Mouse (Mus musculus): Measurements from ENCODE around the gene B3gnt8.
A peak's percentile ranks its signal among the peaks of the same experiment; 100 is the strongest.
"Not testable (repeated sequence)": the region's sequence is repeated elsewhere in the genome, so short reads cannot be mapped to it uniquely, and the experiment has no call there.

Gene B3gnt8

DNA sequence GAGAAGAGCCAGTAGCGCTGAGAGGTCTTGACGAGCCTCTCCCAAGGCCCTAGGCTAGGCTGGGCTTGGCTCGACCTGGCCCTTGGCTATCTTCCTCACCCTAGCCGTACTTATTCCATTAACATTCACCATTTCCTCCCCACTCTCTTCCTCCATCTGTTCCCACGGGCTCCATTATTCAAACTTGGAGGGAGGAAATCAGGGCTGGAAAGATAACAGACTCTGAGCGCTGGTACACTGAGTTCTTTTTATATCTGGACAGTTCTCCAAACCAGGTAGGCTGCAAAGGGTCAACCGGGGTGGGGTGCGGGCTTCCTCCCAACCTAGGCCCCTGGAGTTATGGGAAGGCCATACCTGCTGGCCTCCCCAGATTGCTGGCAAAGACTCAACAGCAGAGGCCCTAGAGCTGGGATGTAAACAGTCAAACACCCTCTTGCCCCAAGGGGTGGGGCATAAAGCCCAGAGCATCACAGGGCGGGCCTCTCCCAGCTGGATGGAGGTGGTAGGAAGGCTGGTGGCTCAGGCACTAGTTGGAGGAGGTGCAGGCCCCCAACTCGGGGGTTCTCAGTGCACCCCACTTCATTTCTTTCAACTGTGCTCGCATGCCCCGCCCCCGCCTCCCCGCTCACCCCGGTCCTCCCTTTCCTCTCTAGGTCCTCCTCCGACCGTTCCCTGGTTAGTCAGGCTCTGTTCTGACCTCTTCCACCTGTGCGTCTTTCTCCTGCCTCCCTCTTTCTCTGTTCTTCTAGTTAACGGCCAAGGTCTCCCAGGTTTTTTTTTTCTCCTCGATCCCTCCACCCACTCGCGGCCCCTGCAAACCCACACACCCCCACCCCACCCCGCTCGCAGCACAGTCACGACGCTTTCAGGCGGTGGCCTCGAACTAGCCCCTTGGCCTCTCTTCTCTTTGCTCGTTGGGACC is at the start of gene B3gnt8:
TSS of gene B3gnt8 (plus strand) at position 146 of the 922 bp plus-strand sequence.
- DNase-seq (ENCODE audit: low spot score in 2 of 2): no peak

DNA sequence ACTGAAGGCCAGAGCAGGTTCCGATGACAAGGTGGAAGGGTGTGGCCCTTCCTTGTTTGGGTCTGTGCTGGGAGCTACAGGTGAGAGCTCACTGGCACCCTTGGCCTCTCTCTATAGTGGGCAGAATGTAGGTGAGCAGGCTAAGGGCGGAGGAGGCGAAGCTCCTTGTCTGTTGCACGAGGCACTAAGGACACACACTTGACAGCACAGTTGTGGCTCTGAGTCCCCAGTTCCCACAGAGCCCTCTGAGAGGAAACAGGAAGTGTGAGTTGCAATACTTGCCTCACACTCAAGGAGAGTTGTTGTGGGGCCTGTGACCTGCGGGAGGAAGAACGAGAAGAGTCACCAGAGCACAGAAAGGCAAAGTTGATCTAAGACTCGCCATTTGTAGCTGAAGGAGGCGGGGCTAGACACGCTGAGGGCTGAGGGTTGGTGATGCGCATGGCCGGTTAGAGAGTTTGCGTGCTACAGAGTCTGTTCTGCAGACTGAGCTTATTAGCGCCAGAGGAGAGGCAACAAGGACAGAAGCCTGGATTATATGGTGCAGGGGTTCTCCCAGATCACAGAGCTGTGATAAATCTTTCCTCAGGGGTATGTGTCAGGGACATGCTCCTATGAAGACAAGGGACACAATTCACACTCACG is 49.5 kb upstream of the B3gnt8 start:
- not testable (repeated sequence) for DNase-seq (ENCODE audit: low spot score in 2 of 2)

DNA sequence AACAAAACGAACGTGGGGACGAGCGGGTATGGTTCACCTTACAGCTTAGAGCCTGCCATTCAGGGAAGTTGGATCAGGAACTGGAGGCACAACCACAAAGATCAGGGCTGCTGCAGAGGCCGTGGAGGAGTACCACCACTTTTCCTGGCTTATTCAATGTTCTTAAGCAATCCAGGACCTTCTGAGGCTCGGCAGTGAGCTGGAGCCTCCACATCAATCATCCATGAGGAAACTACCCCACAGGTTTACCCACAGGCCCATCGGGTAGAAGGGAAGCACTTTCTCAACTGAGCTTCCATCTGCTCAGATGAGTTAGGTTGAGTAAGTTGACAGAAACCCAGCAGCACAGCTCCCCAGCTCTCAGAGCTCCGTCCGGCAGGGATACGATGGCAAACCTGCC is 47.0 kb upstream of the B3gnt8 start:
- DNase-seq (ENCODE audit: low spot score in 2 of 2): no peak

DNA sequence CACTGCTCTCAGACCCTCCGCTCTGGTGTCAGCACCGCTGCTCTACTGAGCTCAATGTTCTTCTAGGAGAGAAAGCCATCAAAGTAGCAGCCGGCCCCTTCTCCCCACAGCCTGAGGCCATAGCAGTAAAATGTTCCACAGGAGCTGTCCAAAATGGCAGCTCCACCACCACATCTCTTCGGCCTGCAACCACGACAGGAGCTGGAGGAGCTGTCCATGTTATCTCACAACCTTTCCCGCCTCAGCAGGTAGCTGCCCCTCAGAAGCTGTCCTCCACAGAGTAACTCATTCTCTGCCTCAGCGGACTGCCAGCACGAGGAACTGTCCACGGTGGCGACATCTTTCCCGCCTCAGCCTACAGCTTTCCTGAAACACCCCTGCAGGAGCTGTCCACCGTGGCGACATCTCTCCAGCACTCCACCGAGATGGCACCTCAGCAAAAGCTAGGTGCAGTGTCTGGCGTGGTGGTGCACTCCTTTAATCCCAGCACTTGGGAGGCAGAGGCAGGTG is 44.1 kb upstream of the B3gnt8 start:
- no peak for DNase-seq (ENCODE audit: low spot score in 2 of 2)

DNA sequence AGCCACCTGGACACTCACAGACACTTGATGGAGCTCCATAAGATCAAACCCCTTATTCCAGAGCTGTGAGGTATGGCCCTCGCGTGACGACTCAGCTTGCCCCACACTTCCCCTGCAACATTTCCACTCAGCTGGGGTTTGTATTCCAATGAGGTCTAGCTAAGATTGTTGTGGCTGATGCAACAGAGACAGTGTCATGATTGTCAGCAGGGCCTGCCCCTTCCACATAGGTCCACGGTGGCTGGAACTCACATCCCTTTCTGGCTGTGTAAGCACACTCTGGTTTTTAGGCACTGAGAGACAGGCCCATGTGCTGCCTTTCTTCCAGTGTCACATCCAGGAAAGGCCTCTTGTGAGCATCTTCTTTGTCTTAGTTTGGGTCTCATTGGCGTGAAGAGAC is 41.8 kb upstream of the B3gnt8 start:
- no peak for DNase-seq (ENCODE audit: low spot score in 2 of 2)

DNA sequence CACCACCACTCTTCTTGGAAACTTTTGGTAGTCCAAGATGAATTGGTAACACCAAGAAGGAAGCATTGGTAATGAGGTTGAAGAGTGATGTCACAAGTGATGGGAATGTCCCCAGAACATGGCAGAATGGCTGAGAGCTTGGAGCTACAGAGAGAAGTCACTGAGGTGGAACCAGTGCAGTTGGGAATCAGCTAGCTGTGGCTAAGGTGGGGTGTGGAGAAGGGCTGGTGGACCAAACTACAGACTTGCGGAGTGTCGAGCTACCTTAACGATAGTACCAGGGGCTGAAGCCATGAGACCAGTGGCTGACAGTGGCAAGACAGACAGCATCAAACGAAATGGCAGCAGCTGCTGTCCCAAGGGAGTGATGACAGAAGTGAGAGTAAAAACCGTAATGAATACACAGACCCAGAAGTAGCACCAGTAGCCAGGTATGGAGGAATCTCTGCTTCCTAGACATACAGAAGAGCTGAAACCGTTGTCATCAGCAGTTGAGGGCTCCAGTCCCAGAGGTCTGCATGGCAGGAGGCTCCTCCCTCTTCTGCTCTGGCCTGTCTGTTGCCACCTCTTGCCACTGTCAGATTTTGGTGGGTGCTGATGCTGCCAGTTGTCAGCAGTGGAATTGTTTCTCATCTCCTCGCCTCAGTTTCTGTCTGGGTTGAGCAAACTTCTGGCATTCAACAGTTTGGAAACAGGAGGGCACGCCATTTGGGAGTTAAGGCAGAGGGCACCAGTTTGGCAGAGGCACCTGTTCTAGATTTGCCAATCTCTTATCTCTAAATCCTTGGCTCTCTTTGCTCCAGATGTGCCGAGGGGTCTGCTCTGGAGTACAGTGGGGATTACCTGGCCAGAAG is 40.9 kb upstream of the B3gnt8 start:
- DNase-seq (ENCODE audit: low spot score in 2 of 2): no peak

DNA sequence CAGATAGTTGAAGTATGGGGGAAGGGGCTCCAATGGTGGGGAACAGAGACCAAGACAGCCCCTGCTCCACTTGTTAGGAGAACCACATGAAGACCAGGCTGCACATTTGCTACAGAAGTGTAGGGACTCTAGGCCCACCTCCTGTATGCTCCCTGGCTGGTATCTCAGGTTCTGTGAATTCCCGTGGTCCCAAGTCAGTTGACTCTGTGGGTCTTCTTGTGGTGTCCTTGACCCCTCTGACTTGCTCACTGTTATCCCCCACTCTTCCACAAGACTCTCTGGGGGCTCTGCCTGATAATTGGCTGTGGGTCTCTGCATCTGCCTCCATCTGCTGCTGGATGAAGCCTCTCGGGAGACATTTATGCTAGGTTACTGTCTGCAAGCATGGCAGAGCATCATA is 35.2 kb upstream of the B3gnt8 start:
- no peak for DNase-seq (ENCODE audit: low spot score in 2 of 2)

DNA sequence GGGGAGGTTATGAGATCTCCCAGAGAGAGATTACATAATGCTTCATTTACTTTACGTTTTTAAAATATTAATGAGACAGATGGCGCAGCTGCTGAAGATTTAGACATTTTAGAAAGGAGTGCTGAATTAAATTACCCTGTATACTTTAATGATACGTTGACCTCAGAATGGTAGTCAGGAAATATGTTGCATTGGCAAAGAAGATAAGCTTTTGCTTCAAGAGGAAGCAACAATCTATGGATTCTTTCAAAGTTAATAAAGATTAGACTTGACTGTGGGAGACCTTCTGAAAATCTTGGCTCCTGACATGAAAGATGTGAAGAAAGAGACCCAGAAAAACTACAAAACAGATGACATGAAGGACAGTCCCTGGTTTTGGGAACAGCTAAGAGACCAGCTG is 32.6 kb upstream of the B3gnt8 start:
- DNase-seq (ENCODE audit: low spot score in 2 of 2): no peak

DNA sequence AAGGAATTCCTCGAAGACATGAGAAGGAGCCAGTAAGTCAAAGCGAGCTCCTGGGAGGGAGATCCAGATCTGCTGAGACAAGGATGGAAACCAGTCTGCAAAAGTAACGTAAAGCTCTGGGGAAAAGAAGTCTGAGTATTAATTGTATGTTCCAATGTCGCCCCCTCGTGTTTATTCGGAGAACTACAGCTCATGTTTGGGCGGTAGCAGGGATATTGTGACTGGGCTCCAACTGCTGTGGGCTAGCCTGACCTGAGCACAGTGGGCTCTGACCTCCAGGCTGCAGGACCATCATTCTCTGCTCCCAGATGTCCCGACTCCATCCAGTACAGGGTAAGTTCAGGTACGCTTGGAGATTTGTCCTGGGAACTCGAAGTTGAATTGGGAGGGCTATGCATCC is 26.8 kb upstream of the B3gnt8 start:
- peak; percentile 57 to 73 for DNase-seq (ENCODE audit: low spot score in 2 of 2)

DNA sequence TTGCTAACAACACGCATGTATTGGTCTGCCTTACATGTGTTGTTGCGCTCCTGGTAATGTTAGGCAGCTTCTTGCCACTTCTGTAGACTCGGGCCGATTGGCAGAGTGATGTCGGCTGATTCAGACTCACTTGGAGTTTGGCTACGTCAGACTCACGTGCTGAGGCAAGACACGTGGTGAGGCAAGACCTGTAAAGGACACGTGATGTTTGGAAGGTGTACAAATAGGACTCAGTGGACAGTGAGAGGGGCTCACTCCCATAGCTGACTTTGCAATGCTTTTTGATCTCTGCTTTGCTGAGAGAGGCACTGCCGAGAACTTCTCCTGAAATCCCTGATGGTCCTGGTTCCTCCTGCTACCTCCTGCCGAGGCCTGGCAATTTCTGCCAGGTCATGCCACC is 25.8 kb upstream of the B3gnt8 start:
- no peak for DNase-seq (ENCODE audit: low spot score in 2 of 2)

DNA sequence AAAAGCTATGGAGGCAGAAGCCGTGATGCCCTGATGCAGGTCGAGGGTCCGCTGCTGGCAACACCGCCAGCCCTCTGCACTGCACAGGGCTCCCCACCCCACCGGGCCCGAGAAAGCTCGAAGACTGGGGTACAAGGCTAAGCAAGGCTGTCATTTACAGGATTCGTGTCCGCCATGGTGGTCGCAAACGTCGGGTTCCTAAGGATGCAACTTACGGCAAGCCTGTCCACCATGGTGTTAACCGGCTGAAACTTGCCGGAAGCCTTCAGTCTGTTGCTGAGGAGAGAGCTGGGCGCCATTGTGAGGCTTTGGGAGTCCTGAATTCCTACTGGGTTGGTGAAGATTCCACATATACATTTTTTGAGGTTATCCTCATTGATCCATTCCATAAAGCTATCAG is 25.1 kb upstream of the B3gnt8 start:
- no peak for DNase-seq (ENCODE audit: low spot score in 2 of 2)

DNA sequence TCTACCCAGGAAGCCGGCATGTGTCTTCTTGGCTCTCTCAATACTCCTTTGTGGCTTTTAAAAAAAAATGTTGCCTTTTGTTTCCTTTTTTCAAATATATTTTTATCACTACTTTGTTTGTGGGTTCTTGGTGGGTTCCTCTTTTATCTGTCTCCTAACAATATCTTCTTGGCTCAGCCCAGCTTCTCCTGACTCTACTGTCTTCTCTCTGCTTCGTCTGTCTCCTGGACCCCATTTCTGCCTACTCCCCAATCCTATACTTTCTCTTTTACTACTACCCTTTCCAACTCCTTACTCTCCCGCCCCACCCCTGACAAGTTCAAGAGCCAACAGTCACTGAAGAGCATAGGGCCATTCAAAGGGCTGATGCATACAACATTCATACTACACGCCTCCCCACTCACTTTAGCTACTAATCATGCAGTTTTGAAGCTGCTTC is 19.8 kb upstream of the B3gnt8 start:
- DNase-seq (ENCODE audit: low spot score in 2 of 2): no peak

DNA sequence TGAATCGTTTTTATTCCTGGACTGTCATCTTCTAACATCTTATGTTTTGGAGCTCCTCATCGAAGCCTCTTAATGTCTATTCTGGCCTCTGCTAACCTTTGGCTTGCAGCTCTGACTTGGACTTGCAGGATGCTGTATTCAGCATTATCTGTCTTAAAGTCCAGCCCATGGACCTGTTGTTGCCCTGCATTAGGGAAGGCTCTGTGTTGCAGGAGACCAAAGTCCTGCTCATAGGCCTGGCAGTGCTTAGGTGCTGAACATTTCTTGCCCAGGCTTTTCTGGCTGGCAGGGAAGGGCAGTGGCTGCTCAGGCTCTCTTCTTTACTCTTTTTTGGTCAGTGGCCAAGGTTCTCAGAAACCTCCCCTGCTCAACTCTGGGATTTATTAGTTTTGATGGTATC is 19.3 kb upstream of the B3gnt8 start:
- DNase-seq (ENCODE audit: low spot score in 2 of 2): no peak

DNA sequence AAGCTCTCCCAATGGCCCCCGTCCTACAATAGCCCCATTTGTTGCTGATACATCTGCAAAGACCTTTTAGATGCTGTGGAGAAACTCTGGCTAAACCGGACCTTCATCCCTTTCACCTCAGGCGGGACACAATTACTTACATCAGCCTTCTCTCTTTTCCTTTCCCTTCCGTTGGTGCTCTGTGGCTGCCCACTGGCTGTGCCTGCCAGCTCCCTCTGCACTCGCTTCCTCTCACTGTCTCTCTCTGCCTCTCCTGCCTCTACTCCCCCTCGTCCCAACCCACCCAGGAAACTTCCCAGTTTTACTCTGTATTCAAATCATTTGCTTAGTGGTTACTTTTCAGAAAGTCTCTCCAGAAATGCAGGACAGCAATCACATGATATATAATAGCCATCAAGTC is 16.4 kb upstream of the B3gnt8 start:
- DNase-seq (ENCODE audit: low spot score in 2 of 2): no peak

DNA sequence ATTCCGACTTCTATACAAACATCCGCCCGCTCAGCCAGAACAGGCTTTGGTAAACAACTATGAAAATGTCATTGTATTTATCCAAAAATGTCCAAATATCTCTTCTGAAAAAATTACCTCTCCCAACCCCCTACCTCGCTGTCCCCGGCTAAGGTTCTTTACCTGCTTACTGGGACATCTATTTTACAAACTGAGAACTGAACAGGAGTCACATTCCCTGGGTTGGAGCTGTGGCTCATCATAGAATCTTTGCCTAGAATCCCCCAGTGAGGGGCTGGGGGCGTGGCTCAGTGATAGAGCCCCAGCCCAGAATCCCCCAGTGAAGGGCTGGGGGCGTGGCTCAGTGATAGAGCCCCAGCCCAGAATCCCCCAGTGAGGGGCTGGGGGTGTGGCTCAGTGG is 15.0 kb upstream of the B3gnt8 start:
- DNase-seq (ENCODE audit: low spot score in 2 of 2): no peak

DNA sequence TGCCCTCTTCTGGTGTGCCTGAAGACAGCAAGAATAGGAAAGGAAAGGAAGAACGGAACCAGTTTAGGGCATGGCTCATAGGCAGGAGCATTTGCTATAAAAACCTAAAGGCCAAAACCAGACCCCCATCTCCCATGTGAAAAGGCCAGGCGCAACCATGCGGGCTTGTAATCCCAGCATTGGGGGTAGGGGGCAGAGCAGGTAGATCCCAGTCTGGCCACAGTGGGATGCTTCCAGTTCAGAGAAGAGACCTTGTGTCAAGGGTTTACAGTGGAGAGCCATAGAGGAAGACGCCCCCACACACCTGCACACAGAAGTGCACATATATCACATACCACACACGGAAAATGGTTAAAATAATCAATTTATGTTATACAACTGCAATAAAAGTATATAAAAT is 12.4 kb upstream of the B3gnt8 start:
- no peak for DNase-seq (ENCODE audit: low spot score in 2 of 2)

DNA sequence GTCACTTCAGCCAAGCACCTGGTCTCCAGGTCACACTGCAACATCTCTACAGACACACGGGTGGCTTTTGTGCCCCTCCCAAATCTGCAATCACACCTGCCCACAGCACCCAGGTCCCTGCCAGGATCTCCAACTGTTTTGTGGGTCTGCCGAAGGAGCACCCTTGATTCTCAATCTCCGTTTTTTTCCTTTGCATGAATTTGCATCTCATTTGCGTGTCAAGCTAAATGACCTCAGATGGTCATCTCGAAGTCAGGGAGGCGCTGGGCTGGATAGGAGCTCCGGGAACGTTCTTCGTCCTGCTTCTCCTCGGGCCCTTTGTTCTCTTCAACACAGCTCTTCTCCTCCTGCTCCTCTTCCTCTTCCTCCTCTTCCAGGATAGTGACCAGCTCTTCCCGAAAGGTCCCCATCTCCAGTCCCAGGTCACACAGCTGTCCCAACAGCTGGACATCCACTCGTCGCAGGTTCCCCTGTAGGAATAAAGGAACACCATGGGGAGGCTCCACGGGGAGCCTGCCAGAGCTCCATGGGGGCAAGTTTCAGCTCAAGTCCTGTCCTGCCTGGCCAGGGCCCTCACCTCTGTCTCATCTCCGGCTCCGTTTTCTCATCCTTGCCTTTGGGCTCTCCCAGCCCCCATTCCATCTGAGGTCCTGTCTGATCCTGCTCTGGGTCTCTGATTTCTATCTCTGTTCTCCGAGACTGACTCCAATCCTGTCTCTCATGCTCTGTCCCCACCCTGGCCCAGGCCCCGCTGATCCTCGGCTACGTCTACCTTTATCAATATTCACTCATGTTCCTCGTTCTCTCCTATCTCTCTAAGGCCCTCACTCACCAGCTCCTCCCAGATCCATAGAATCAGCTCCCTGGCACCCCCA is 11.4 kb upstream of the B3gnt8 start:
- DNase-seq (ENCODE audit: low spot score in 2 of 2): peak in 1 of 2 experiments; percentile 13

DNA sequence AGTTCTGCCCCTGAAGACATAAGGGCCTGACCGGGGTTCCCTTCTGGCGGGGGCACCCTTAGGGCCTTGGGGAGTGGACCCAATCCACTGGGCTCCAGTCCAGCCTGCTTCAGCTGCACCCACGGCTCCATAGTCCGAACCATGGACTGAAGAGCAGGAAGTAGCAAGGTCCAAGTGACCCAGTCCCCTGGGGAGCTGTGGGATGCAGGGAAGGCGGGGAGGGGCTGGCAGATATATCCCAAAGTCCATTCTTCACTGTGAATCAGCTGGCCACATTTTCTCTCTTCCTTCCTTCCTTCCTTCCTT is 10.8 kb upstream of the B3gnt8 start, which contains the start of gene Erich4:
TSS of gene Erich4 (minus strand) at position 187 of the 306 bp plus-strand sequence.
- no peak for DNase-seq (ENCODE audit: low spot score in 2 of 2)

DNA sequence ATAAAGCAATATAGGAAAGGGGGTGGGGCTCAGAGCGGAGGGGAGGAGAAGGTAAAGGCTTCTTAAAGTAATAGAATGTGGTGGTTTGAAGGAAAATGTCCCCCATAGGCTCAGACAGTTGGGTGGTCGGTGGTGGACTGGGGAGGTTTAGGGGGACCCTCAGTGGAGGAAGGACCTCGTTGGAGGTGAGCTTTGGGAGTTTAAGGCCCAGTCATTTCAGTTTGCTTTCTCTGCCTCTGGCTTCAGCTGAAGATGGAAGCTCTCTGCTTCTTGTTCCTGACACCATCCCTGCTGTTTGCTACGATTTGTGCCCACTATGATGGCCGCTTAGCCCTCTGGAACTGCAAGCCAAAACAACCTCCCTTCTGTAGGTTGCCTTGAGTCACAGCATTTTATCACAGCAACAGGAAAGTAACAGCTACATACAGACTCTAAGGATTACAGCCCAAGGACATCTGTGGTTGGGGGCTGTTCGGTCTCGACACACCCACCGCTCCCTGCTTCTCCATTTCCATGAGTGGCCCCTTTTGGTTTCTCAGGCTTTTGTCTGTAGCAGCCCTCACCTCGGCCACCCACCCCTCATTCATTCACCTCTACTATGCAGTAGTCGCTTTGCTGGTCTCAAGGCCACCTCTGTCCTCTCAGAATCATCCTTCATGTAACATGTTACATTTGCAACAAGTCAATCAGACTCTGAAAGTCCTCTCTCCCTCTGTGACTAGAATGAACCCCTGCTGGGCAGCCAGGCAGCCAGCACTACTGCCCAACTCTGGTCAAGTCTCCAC is 8.9 kb upstream of the B3gnt8 start:
- no peak for DNase-seq (ENCODE audit: low spot score in 2 of 2)
